Mouse (Mus musculus): ENCODE measurements around the gene Maz. TPM values are rescaled to one million over a fixed set of nuclear protein-coding genes. Genes with fewer than 3 reads are reported as not detected.
A peak's percentile ranks its signal among the peaks of the same experiment; 100 is the strongest.

The Maz gene
- 100 to 1,000 TPM; 129 to 131 TPM for total RNA-seq (2021)
- long read RNA-seq, experiment 1, transcript Maz-203 (6 exons, 2,650 nt) = minor isoform, 8 of 127 reads
- long read RNA-seq, experiment 1, transcript Maz-201 (5 exons, 2,347 nt) = major isoform, 59 of 127 reads
- long read RNA-seq, experiment 1, partial matches to known transcripts = 21 of 127 reads
- long read RNA-seq, experiment 1, other reads (novel, unspliced or antisense) = 38 of 127 reads
- long read RNA-seq, experiment 2, transcript Maz-203 (6 exons, 2,650 nt) = minor isoform, 17 of 164 reads
- long read RNA-seq, experiment 2, transcript Maz-201 (5 exons, 2,347 nt) = major isoform, 66 of 164 reads
- long read RNA-seq, experiment 2, partial matches to known transcripts = 22 of 164 reads
- long read RNA-seq, experiment 2, other reads (novel, unspliced or antisense) = 56 of 164 reads

DNA sequence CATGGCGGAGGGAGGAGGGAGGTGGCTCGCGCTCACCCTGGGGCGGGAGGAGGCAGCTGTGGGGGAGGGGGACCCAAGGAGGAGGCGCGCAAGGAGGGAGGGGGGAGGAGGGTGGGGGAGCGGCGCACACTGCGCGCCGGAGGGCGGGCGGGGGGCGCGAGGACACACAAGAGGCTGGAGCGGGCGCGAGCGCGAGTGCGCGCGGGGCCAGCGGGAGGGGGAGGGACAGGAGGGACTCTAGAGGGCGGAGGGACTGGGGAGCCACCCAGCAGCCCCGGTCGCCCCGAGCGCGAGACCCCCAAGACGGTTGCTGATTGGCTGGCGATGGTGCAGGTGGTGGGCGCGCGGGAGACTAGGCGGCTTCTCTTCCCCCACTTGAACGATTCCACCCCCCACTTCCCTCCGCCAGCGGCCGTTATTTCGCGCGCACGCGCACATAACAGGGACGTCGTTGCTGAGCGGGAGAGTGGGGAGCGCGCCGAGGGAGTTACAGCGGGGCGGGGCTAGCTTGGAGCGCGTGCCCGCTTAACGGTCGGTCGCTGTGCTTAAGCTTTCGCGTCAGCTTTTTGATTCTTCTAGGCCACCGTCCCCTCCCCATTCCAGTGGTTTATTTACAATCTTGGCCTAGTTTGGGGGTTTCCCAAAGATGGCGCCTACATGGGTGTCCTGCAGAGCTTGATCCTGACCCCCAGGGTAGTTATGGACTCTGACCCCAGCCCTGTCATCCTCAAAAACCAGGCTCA, at the start of gene Maz:
Maz (minus strand) TSS at position 54 of the 743 bp plus-strand sequence.
- DNase-seq (ENCODE audit: low spot score in 2 of 2) = peak; percentile 99 to 100

DNA sequence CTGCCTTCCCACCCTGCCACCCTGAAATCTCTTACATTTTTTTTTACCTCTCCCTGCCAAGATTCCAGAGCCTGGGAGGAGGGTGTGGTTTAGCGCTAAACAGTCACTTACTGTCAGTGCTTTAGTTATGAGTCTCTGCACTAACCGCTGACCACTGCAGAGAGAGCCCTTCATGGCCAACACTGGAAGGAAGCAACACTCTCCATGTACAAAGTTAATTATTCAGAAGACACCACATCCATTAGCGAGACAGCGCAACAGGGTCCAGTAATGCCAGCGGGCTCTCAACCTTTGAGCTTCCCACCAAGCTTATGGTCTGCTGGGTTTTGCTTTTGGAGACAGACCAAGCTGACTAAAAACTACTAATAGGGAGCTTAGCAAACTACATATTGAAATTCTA, 49.4 kb upstream of the Maz start:
- no peak for DNase-seq (ENCODE audit: low spot score in 2 of 2)

DNA sequence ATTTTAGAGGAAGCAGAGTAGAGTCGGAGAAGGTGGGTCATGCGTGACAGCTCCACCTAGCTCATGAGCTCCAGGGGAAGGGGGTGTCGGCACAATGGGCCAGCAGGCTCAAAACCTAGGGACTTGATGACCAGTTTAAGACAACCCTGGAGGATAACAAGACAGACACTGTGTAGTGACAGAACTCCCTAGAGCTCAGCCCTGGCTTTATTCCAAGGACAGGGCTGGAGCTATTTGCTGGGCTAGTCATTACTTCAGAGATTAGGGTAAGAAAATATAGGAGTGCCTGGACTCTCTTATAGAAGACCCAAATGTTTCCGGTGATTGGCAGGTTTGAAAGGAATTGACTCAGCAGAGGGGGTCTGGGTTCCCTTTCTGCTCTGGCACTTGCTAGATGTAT, 46.4 kb upstream of the Maz start:
- DNase-seq (ENCODE audit: low spot score in 2 of 2) = no peak

DNA sequence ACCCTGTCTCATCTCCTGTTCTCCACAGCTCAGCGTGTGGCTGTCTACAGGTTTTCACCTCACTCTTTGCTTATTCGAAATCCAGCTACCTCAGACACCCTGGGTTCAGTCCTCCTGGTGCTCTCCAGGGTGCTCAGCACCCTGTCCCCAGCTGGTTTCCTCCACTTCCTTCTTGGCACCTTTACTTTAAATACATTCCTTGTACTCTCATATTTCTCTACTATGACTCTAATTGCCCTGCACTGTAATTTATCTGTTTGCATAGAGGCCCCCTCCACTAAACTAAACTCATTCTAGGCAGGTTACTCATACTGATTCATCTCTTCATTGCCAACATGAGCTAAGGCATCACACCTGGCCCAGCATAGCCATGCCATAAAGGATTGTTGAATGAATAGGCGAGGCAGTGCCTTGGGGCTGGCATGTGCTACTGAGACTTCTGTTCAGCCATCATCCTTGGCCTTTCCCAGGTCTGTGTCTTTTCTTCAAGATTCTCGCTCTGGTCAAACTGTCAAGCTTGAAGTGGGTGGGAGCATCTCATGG, 44.1 kb upstream of the Maz start:
- DNase-seq (ENCODE audit: low spot score in 2 of 2) = no peak

DNA sequence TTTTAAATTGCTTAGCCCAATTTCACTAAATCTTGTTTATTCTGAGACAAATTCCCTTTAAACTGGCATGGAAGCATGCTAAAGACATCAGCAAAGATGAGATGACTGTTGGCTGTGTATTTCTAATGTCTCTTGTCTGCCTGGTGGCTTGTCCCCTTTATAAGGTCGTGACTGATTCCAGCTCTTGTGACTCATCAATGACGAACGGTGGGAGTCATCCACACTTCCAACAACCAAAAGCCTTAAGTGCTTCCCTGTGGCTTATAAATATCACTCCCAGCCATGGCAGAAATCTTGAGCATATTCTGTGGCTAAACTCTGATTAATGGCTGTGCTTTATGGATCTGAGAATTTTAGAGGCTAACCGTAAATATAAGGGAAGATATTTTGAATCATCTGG, 39.5 kb upstream of the Maz start:
- no peak for DNase-seq (ENCODE audit: low spot score in 2 of 2)

DNA sequence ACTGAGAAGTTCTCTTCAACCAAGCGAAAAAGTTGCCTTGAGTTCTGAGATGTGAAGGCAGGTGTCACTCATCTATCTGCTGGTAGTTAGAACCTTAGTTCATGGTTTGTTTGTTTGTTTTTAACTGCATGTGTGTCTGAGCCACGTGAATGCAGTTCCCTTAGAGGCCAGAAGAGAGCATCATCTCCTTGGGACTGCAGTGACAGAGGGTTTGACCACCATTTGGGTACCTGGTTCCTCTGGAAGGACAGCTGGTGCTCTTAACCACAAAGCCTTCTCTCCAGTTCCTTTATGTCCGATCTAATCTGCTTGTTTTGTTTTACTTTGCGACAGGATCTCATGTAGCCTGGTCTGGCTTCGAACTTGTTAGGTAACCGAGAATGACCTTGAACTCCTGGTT, 38.7 kb upstream of the Maz start:
- DNase-seq (ENCODE audit: low spot score in 2 of 2) = no peak

DNA sequence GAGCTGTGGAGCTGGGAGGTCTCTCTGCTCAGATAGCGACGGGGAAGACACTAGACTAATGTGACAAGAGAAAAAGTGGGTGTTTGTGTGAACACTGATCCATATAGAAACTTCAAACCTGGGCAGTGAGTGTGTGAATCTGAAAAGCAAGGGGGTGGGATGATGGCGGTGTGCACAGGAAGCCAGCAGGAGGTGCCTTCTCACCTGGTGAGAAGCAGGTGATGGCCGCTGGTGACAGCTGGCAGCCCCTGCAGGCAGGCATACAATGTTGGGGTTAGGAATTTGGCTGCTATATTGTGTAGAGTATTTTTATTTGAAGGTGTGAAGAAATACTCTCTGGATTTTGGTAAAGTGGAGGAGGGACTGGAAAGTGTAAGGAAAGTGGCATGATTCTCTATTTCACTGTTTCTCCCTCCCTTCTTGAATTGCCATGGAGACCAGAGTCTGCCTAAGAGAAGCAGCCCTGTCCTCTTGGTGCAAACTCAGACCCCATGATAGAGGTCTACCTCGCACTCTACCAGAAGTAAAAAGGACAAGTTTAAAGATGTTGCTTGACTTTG, 28.3 kb upstream of the Maz start:
- no peak for DNase-seq (ENCODE audit: low spot score in 2 of 2)

DNA sequence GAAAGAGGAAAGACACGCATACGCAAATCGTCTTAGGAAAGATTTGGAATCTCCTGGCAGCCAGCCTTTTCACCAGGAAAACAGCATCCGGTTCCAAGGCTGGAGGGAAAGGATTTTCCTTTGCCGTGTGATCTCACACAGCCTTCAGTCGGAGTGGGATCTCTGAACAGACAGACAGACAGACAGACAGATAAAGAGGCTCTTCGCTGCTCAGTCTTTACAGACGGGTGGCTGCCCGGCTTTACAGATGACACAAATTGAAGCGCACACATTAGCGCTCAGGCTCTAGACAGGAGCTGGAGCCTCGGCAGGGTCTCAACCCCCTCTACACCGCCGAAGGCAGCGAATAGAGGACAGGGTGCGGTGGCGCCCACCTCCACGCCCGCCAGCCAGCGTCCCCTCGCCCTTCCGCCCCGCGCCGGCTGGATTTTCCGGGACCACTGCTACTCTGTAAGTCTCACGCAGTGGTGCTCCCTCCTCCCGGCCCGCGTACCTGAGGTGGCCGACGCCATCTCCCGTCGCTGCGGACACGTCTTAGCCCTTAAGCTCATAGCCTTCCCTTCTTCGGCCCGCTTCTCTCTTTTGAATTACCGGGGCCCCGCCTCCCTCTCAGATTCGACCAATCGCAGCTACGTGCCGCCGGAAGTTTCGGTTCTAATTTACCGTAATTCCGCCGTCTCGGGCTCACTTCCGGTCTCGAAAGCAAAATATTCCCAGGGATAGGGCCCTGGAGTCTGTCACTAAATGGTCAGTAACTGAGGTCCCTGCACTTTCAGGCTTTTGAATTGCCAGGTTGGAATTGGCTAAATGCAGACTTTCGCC, 15.2 kb upstream of the Maz start, which contains the start of gene Kif22:
Kif22 (minus strand) TSS at position 621 of the 822 bp plus-strand sequence.
- DNase-seq (ENCODE audit: low spot score in 2 of 2) = peak; percentile 77 to 89

DNA sequence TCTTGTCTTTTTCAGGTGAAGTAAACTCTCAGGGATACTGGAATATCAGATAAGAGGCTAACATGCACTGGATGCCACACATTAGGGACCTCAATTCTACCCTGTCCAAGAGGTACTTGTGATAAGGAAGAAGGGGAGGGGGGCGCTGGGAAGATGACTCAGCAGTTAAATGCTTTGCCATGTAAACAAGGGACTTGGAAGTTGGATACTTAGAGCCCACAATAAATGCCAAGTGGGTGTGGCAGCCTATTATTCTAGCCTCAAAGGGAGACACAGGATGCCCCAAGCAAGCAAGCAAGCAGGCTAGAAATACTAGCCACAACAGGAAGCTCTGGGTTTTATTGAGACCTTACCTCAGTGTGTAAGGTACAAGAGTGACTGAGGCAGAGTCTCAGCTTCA, 4.4 kb upstream of the Maz start:
- DNase-seq (ENCODE audit: low spot score in 2 of 2) = no peak

DNA sequence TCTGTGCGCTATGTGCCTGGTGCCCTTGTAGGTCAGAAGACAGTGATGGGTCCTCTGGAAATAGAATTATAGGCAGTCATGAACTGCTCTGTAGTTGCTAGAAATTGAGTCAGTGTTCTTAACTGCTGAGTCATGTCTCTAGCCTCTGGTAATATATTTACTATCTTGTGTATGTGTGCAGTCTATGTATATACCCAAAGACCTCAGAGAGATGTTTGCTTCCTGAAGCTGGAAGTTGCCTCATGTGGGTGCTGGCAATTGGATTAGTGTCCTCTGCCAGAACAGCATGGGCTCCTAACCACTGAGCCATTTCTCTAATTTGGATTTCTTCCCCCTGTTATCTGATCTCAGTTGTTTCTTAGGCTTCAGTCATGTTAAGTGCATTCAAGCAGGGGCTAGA, 3.3 kb upstream of the Maz start:
- DNase-seq (ENCODE audit: low spot score in 2 of 2) = no peak

DNA sequence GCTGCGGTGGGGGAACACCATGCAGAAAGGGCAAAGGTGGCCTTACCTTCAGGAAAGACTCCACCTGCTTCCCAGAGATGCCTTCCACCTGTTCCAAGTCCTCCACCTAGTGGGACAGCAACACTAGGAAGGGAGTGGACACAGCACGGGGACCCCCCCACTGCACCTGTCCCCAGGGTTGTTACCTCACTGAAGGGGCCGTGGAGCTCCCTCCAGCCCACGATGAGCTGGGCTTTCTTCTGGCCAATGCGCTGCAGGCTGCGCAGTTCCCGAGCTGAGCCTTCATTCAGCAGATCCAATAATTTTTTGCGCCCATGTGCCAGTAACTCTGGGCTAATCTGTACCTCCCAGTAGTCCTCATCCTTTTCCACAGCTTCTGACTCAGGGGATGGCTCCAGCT, 1.0 kb upstream of the Maz start:
- no peak for DNase-seq (ENCODE audit: low spot score in 2 of 2)

DNA sequence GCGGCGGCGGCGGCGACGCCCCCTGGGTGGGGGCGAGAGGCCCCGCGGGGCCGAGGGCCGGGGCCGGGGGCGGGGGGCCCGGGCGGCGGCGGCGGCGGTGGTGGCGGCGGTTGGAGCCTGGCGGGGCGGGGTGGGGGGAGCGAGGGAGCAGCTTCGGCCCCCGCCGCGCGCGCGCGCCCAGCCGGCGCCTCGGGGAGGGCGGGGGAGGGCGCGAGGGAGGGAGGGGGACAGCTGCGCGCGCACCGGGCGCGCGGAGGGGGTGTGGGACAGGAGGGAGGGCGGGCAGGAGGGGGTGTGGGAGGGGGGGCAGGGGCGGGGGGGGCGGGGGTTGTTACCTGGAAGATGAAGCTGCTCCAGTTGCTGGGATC, 237 bp downstream of the Maz start:
- DNase-seq (ENCODE audit: low spot score in 2 of 2) = peak; percentile 87

DNA sequence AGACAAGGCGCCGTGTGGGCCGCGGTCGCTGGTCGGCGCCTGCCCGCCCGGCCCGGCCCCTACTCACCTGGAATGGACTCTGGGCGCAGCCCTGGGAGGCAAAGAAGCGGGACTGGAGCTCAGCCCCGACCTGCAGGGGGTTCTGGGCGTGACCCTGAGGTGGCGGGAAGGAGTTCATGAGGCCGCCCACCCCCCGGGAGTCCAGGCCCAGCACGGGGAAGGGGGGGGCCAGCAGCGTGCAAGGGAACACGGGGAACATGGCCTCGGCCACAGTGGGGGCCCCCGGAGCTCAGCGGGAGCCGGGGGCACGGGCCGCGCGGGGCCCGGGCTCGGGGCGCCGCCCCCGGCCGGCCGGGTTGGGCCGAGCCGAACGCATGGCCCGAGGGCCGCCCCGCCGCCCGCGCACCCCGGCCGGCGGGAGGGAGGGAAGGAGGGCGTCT, 656 bp downstream of the Maz start:
- peak; percentile 64 to 74 for DNase-seq (ENCODE audit: low spot score in 2 of 2)

DNA sequence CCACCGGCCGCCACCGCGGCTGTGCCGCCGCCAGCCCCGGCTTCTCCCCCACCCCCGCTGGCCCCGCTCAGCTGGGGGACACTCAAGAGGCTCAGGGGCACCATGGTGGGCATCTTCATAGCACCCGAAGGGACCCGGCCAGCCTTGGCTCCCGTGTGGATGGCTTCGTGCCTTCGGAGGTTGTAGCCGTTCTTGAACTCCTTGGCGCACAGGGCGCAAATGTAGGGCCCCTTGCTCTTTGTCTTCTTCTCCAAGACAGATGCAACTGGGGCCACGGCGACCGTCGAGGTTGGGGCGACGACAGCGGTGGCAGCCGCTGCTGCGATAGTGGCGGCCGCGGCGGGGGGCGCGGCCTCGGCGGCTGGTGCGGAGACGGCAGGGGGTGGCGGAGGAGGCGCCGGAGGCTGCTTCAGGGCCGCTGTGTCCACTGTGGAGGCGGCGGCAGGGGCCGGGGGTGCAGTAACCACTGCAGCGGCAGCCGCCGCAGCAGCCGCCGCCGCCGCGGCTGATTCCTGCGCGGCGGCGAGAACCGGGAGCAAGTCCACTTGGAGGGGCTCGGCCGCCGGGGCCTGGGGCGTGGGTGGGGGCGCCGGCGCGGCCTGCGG, 1.2 kb downstream of the Maz start:
- peak; percentile 40 to 66 for DNase-seq (ENCODE audit: low spot score in 2 of 2)

DNA sequence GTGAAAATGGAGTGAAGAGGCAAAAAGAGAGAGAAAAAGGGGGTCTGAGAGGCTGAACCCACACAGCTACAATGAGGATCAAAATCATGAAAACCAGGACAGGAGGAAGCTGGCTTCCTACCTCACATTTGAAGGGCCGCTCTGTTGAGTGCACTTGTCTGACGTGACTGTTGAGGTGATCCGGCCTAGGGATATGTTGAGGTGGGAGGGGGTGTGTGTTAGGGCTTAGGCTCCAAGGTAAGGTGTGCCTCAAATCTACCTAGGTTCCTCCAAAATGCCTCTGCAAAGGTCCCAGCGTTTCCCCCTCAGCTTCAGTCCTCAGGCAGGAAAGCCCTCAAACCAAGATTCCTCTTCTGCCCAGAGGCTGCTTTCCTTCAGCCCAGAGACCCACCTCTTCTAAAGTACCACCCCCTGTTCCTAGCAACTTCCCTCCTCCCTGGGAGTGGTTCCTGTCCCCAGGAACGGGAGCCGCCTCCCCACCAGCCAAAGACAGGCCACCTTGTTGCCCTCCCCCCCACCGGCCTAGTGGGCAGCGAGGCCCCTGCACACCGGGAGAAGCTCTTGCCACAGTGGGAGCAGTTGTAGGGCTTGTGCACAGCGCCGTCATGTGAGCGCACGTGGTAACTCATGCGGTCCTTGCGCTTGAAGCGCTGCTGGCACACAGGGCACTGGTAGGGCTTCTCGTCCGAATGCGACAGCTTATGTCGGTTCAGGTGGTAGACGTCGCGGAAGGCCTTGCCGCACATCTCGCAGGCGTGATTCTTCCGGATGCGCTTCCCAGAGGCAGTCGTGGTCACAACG, 1.9 kb downstream of the Maz start:
- peak; percentile 36 to 80 for DNase-seq (ENCODE audit: low spot score in 2 of 2)

DNA sequence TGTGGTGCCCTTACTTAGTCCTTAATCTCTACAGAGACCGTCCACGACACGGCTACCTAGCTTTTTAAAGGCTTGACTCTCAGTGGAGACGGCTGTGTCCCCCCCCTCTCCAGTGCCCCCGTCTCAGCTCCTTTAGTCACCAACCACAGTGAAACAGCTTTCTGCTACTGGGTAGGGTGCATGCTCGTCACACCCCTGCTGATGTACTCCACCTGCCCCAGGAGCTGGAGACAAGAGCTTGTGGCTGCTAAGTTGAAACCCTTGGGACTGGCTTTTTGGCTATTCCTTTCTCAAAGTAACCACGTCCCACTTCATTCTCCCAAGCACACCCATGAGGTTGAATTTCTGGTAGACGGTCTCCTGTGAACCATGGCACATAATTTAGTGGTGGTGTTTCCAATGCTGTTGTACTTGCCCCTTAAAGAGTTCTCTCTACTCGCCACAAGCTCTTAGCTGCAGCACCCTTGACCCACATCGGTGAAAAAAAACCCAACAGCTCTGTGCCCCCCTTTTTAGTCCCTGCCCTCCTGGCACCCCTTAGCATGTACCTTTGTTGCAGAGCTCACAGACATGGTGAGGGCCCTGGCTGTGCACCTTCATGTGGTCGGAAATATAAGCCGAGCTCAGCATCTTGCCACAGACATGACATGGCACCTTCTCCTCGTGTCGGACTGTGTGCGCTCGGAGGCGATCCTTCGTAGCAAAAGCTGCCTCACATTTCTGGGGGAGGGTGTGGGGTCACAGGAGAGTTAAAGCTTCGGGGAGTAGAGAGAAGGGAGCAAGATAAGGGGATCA, 2.7 kb downstream of the Maz start:
- no peak for DNase-seq (ENCODE audit: low spot score in 2 of 2)

DNA sequence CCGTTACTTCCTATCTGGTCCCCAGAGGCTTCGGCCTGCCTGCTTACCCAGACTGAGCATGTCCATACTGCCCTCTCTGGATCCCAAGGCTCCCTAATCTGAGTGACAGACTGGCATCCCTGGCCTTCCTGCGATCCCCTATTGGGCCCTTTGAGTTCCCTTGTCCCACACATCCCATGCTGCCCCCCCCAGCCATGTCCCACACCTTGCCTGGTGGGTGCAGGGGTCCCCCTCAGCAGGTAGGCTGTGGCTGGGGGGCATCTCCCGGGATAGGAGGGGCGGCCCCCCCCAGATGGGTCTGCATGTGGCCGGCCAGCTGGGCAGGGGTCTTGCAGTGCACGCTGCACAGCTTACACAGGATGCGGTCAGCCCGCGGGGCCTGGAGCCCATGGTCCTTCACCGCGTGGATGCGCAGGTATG, 3.6 kb downstream of the Maz start:
- no peak for DNase-seq (ENCODE audit: low spot score in 2 of 2)

DNA sequence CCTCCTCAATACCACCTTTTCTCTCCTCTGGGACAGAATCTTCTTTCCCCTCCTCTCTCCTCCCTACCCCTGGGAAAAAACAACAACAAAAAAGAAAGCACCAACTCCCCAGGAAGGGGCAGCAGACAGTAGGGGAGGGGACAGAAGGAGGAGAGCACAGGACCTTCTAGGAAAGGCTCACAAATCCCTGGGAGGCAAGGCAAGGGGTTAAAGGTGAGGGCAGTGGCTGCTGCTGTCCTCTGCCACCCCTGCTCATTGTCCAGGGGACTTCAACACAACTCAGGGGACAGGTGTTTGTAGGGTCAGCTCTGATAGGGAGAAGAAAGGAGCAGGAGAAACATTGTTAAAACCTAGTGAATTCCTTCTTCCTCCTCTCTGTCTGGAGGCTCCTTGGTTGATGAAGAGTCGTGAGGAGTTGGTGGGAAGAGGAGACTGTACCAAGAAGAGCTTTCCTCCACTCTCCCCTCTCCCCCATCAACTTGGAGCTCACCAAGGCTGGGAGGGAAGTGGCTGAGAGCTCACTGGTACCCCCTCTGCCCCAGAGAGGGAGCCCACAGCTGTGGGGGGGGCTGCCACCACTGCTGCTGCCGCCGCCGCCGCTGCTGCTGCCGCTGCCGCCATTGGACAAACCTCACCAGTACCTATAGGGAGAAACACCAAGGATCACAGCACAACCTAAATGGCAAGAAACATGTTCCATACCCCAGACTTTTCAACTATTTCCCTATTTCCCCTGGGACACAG, 4.1 kb downstream of the Maz start:
- no peak for DNase-seq (ENCODE audit: low spot score in 2 of 2)

Measured in gastrocnemius, postnatal 4 days (tissue).